Mouse (Mus musculus): ENCODE measurements around the gene Lgr6. TPM values are rescaled to one million over a fixed set of nuclear protein-coding genes. Genes with fewer than 3 reads are reported as not detected.
A peak's percentile ranks its signal among the peaks of the same experiment; 100 is the strongest.

Gene Lgr6
- total RNA-seq, 1 experiment from 2014 or later = not detected

- ATAC-seq (replicated peaks; ENCODE audit: insufficient number of reproducible peaks, low FRiP score, low TSS enrichment, poor library complexity, severe bottlenecking) = no peak
Measured at GRCm38 (mm10) chr1:134994739-134995138, 110.3 kb downstream of the Lgr6 start.

GRCm38 (mm10) chr1:134992046-134992645, 112.9 kb downstream of the Lgr6 start:
- no peak for ATAC-seq (replicated peaks; ENCODE audit: insufficient number of reproducible peaks, low FRiP score, low TSS enrichment, poor library complexity, severe bottlenecking)

- ATAC-seq (replicated peaks; ENCODE audit: insufficient number of reproducible peaks, low FRiP score, low TSS enrichment, poor library complexity, severe bottlenecking) = no peak
Measured at GRCm38 (mm10) chr1:134989372-134989771, 115.7 kb downstream of the Lgr6 start.

- ATAC-seq (replicated peaks; ENCODE audit: insufficient number of reproducible peaks, low FRiP score, low TSS enrichment, poor library complexity, severe bottlenecking) = peak; percentile 20; the same call in 1 of the 2 replicates
Measured at GRCm38 (mm10) chr1:134987962-134988341, 117.1 kb downstream of the Lgr6 start.

GRCm38 (mm10) chr1:134987173-134987961, 117.7 kb downstream of the Lgr6 start:
- peak; percentile 27; the same call in 1 of the 2 replicates for ATAC-seq (replicated peaks; ENCODE audit: insufficient number of reproducible peaks, low FRiP score, low TSS enrichment, poor library complexity, severe bottlenecking)

- no peak for ATAC-seq (replicated peaks; ENCODE audit: insufficient number of reproducible peaks, low FRiP score, low TSS enrichment, poor library complexity, severe bottlenecking)
Measured at GRCm38 (mm10) chr1:134972920-134973319, 132.2 kb downstream of the Lgr6 start.

GRCm38 (mm10) chr1:134965430-134965829, 139.6 kb downstream of the Lgr6 start:
- ATAC-seq (replicated peaks; ENCODE audit: insufficient number of reproducible peaks, low FRiP score, low TSS enrichment, poor library complexity, severe bottlenecking) = no peak

GRCm38 (mm10) chr1:134962821-134963220, 142.3 kb downstream of the Lgr6 start:
- no peak for ATAC-seq (replicated peaks; ENCODE audit: insufficient number of reproducible peaks, low FRiP score, low TSS enrichment, poor library complexity, severe bottlenecking)

GRCm38 (mm10) chr1:134962053-134962803, 142.8 kb downstream of the Lgr6 start, which contains the start of gene Ube2t:
Ube2t (plus strand) TSS chr1:134962565.
- ATAC-seq (replicated peaks; ENCODE audit: insufficient number of reproducible peaks, low FRiP score, low TSS enrichment, poor library complexity, severe bottlenecking) = peak; percentile 100

- ATAC-seq (replicated peaks; ENCODE audit: insufficient number of reproducible peaks, low FRiP score, low TSS enrichment, poor library complexity, severe bottlenecking) = no peak
Measured at GRCm38 (mm10) chr1:134960634-134961033, 144.4 kb downstream of the Lgr6 start.

GRCm38 (mm10) chr1:134955637-134956176, 149.4 kb downstream of the Lgr6 start, which contains the start of gene Ppp1r12b:
Ppp1r12b (minus strand) TSS chr1:134955942.
- ATAC-seq (replicated peaks; ENCODE audit: insufficient number of reproducible peaks, low FRiP score, low TSS enrichment, poor library complexity, severe bottlenecking) = peak; percentile 99

- no peak for ATAC-seq (replicated peaks; ENCODE audit: insufficient number of reproducible peaks, low FRiP score, low TSS enrichment, poor library complexity, severe bottlenecking)
Measured at GRCm38 (mm10) chr1:134955050-134955636, 149.9 kb downstream of the Lgr6 start.

- no peak for ATAC-seq (replicated peaks; ENCODE audit: insufficient number of reproducible peaks, low FRiP score, low TSS enrichment, poor library complexity, severe bottlenecking)
Measured at GRCm38 (mm10) chr1:134949946-134950345, 155.1 kb downstream of the Lgr6 start.

- ATAC-seq (replicated peaks; ENCODE audit: insufficient number of reproducible peaks, low FRiP score, low TSS enrichment, poor library complexity, severe bottlenecking) = no peak
Measured at GRCm38 (mm10) chr1:134947590-134947989, 157.5 kb downstream of the Lgr6 start.

GRCm38 (mm10) chr1:134942898-134943297, 162.2 kb downstream of the Lgr6 start:
- no peak for ATAC-seq (replicated peaks; ENCODE audit: insufficient number of reproducible peaks, low FRiP score, low TSS enrichment, poor library complexity, severe bottlenecking)

- no peak for ATAC-seq (replicated peaks; ENCODE audit: insufficient number of reproducible peaks, low FRiP score, low TSS enrichment, poor library complexity, severe bottlenecking)
Measured at GRCm38 (mm10) chr1:134940863-134941262, 164.2 kb downstream of the Lgr6 start.

- ATAC-seq (replicated peaks; ENCODE audit: insufficient number of reproducible peaks, low FRiP score, low TSS enrichment, poor library complexity, severe bottlenecking) = no peak
Measured at GRCm38 (mm10) chr1:134938233-134938632, 166.8 kb downstream of the Lgr6 start.

- ATAC-seq (replicated peaks; ENCODE audit: insufficient number of reproducible peaks, low FRiP score, low TSS enrichment, poor library complexity, severe bottlenecking) = no peak
Measured at GRCm38 (mm10) chr1:134936335-134936734, 168.7 kb downstream of the Lgr6 start.

Data from monocyte, adult 5-6 weeks (primary cell).